Mouse (Mus musculus): ENCODE data around the gene Acsf3.

- TF ChIP-seq POLR2A (IDR thresholded peaks at IDR 0.05; ENCODE audit: insufficient read depth, low read depth, low read length) (no peak), CTCF (IDR thresholded peaks at IDR 0.05; ENCODE audit: insufficient read depth, low read depth, low read length) (no peak)
Observed at GRCm38 (mm10) chr8:122847829-122848561, 72.7 kb downstream of the Acsf3 start, which contains the start of gene Cdh15.

Data from olfactory bulb, adult 2 months (tissue).